Mouse (Mus musculus) forebrain, embryonic 12.5 days (tissue): Measurements from ENCODE around the gene Fbxo24. TPM values are rescaled to one million over a fixed set of nuclear protein-coding genes. Genes with fewer than 3 reads are reported as not detected.

ENCODE experiments used
- ATAC-seq: fragments of 200-750 bp; cut with Nextera tagmentation; 2 replicates; pipeline ENCODE4 v1.8.0; 2017; ENCODE audit warnings: moderate TSS enrichment; ENCODE audit not compliant: low FRiP score
- H3K27ac ChIP-seq: fragments of 300-500 bp; sonication (generic); 2 replicates; pipeline ENCODE4 v1.5.1; 2016; ENCODE audit warnings: mild to moderate bottlenecking
- H3K27me3 ChIP-seq: fragments of 300-500 bp; sonication (generic); 2 replicates; pipeline ENCODE4 v1.6.1; 2016; ENCODE audit warnings: mild to moderate bottlenecking
- H3K36me3 ChIP-seq: fragments of 300-500 bp; sonication (generic); replicated peaks from 2 replicates; pipeline ENCODE4 v1.6.1; 2016; ENCODE audit warnings: mild to moderate bottlenecking
- H3K4me1 ChIP-seq: fragments of 300-500 bp; sonication (generic); 2 replicates; pipeline ENCODE4 v1.6.1; 2016
- H3K4me2 ChIP-seq: fragments of 300-500 bp; sonication (generic); 2 replicates; pipeline ENCODE4 v1.6.1; 2016; ENCODE audit warnings: mild to moderate bottlenecking, moderate library complexity
- H3K4me3 ChIP-seq: fragments of 300-500 bp; sonication (generic); replicated peaks from 2 replicates; pipeline ENCODE4 v1.5.1; 2016; ENCODE audit warnings: mild to moderate bottlenecking
- H3K9ac ChIP-seq: fragments of 300-500 bp; sonication (generic); 2 replicates; pipeline ENCODE4 v1.6.1; 2016; ENCODE audit warnings: mild to moderate bottlenecking
- H3K9me3 ChIP-seq: fragments of 300-500 bp; sonication (generic); 2 replicates; pipeline ENCODE4 v1.6.1; 2016
- WGBS: fragments of 180-500 bp; shearing (Covaris S2); methylation state at CpG from one replicate; pipeline ENCODE4 v1.1.7; 2016; 5-methylcytosine and 5-hydroxymethylcytosine counted together
- polyA plus RNA-seq: library from polyadenylated mRNA; unstranded; fragments of >200 nt; fragmentation: Nextera tagmentation; extraction: Ambion mirVana; gene quantifications from 2 replicates; pipeline ENCODE4 v1.2.1, GENCODE M21; 2016

The Fbxo24 gene
- polyA plus RNA-seq, 1 experiment from 2014 or later, result 0.26 TPM

DNA sequence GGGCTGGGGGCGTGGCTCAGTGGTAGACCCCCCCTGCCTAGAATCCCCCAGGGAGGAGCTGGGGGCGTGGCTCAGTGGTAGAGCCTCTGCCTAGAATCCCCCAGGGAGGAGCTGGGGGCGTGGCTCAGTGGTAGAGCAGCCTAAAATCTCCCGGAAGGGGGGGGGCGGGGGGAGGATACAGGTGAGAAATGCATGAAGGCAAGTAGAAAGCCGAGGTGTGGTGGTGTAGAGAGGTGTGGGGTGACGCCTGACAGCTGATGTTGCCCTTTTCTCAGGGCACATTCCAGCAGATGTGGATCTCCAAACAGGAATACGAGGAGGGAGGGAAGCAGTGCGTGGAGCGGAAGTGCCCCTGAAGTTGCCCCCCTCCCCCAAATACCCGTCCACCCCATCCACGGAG is 59.8 kb downstream of the Fbxo24 start:
- Histone ChIP-seq H3K4me1 (no peaks in the 10 kb centered on the region; the same call in 1 of the 2 replicates), H3K36me3 (no peaks in the 10 kb centered on the region; the same call in 1 of the 2 replicates), H3K4me3 (no peak overlapping the region), H3K27ac (no peak overlapping the region), H3K4me2 (no peak overlapping the region), H3K9ac (no peak overlapping the region), H3K9me3 (no peaks in the 10 kb centered on the region), H3K27me3 (peaks cover 13% of the 10 kb centered on the region; the same call in 1 of the 2 replicates)
- no peak for ATAC-seq
- 83% methylated on average over 12 of the region's 12 CpGs for WGBS

DNA sequence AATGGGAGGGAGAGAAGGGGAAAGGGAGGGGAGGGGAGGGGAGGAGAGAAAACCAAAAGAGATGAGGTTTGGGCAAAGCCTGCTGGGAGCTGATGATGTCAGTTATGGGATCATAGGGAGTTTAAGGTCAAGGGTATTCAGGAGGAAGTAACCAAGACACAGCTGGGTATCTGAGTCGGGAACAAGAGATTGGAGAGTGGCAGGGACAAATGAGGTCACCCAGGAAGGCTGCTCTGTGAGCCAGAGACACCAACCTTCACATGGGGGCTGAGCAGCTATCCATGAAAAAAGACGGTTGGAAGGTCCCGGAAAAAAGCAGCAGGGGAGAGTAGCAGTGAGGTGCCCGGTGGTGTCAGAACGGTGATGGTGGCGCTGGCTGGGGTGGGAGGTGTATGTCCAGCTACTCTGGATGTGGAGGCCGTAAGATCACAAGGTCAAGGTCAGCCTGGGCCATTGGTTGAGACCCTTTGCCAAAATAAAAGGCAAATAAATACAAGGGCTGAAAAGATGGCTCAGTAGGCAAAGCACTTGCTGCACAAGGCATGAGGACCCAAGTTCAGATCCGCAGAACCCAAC is 60.5 kb downstream of the Fbxo24 start:
- ATAC-seq, result no peak
- no peaks in the 10 kb centered on the region; the same call in 1 of the 2 replicates for H3K36me3 ChIP-seq
- no peak overlapping the region for H3K27ac ChIP-seq
- H3K9ac ChIP-seq, result no peak overlapping the region
- H3K4me1 ChIP-seq, result no peaks in the 10 kb centered on the region; the same call in 1 of the 2 replicates
- H3K4me3 ChIP-seq, result no peak overlapping the region
- peaks cover 10% of the 10 kb centered on the region; the same call in 1 of the 2 replicates for H3K27me3 ChIP-seq
- WGBS, result 88% methylated on average over 8 of the region's 8 CpGs
- H3K9me3 ChIP-seq, result no peaks in the 10 kb centered on the region
- H3K4me2 ChIP-seq, result no peak overlapping the region

DNA sequence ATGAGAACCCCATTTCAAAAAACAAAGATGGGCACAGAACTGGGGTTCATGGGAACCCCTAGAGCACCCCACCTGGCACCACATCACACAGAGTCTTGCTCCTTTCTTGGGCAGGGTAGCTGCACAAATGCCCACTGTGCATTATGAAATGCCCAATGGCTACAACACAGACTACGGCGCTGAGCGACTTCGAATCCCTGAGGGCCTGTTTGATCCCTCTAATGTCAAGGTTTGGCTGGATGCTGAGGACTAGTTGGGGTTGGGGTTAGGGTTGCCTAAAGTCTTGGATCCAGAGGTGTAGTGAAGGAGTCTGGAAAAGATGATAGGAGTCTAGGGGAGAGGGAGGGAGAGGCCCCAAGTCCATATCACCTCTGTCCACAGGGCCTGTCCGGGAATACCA is 62.4 kb downstream of the Fbxo24 start:
- no peak overlapping the region for H3K27ac ChIP-seq
- 95% methylated on average over 5 of the region's 5 CpGs for WGBS
- ATAC-seq, result no peak
- no peaks in the 10 kb centered on the region; the same call in 1 of the 2 replicates for H3K4me1 ChIP-seq
- no peak overlapping the region for H3K4me2 ChIP-seq
- no peaks in the 10 kb centered on the region; the same call in 1 of the 2 replicates for H3K36me3 ChIP-seq
- H3K4me3 ChIP-seq, result no peak overlapping the region
- H3K9me3 ChIP-seq, result no peaks in the 10 kb centered on the region
- no peak overlapping the region for H3K9ac ChIP-seq
- peaks cover 8% of the 10 kb centered on the region; the same call in 1 of the 2 replicates for H3K27me3 ChIP-seq

DNA sequence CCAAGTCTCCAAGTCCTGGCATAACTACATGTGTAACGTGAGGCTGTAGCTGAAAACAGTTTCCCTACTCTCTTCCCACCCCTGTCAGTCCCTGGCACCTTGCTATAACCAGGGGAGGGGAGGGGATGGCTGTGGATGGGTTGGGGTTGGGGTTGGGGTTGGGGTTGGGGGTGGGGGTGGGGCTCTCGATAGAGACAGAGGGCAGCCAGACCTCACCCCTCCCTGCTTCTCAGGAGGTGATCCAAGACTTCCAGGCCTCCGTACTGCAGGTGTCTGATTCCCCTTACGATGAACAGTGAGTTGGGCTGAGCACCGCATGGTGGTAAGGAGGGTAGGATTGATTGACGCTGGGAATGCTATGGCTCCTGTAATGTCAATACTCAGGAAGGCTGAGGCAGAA is 63.1 kb downstream of the Fbxo24 start:
- Histone ChIP-seq H3K4me2 (no peak overlapping the region), H3K27me3 (peaks cover 8% of the 10 kb centered on the region; the same call in 1 of the 2 replicates), H3K36me3 (no peaks in the 10 kb centered on the region; the same call in 1 of the 2 replicates), H3K4me3 (no peak overlapping the region), H3K9ac (no peak overlapping the region), H3K9me3 (no peaks in the 10 kb centered on the region), H3K4me1 (no peaks in the 10 kb centered on the region; the same call in 1 of the 2 replicates), H3K27ac (no peak overlapping the region)
- ATAC-seq, result no peak
- 73% methylated on average over 6 of the region's 6 CpGs for WGBS

DNA sequence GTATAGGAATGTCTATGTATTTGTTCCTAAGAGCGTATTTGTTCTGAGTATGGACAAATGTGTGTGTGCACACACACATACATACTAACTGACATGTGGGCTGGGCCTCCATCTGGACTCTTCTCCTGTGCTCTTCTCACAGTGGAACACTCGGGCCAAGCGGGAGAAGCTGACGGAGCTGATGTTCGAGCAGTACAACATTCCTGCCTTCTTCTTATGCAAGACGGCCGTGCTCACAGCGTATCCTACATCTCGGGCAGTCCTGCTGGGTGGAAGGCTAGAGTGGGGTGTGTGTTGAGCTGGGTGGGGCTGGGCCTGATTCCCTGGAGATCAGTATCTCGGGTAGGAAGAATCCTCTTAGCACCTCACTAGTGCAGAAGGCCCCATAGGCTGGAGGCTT is 65.8 kb downstream of the Fbxo24 start:
- Histone ChIP-seq H3K27me3 (0 out of 2 replicates have a peak, but pooled peaks cover 4% of the 10 kb centered on the region), H3K4me3 (no peak overlapping the region), H3K36me3 (no peaks in the 10 kb centered on the region; the same call in 1 of the 2 replicates), H3K9ac (no peak overlapping the region), H3K27ac (no peak overlapping the region), H3K4me2 (no peak overlapping the region), H3K4me1 (no peaks in the 10 kb centered on the region), H3K9me3 (no peaks in the 10 kb centered on the region)
- no peak for ATAC-seq
- WGBS, result 83% methylated on average over 10 of the region's 10 CpGs

Other genes starting within 250 kb of the Fbxo24 start
- gene Zan, start 151.9 kb downstream of the Fbxo24 start, polyA plus RNA-seq, result 0.09 TPM in 2 replicates
- 61.6 and 62.1 TPM in 2 replicates for gene Pop7, start 126.5 kb downstream of the Fbxo24 start, polyA plus RNA-seq
- gene Gigyf1, start 110.5 kb downstream of the Fbxo24 start, polyA plus RNA-seq, result 18.7 TPM in 2 replicates
- 0.38 and 0.47 TPM in 2 replicates for gene Epo, start 95.8 kb downstream of the Fbxo24 start, polyA plus RNA-seq
- 411 and 417 TPM in 2 replicates for gene Gnb2, start 95.5 kb downstream of the Fbxo24 start, polyA plus RNA-seq
- gene Actl6b, start 75.5 kb downstream of the Fbxo24 start, polyA plus RNA-seq, result 76.1 and 80.3 TPM in 2 replicates
- 1.1 and 1.7 TPM in 2 replicates for gene Tfr2, start 59.2 kb downstream of the Fbxo24 start, polyA plus RNA-seq
- gene Mospd3, start 27.9 kb downstream of the Fbxo24 start, polyA plus RNA-seq, result 25.7 and 29.0 TPM in 2 replicates
- gene Pcolce, start 15.2 kb downstream of the Fbxo24 start, polyA plus RNA-seq, result 30.6 and 39.7 TPM in 2 replicates
- 29.8 and 35.1 TPM in 2 replicates for gene Lrch4, start 119 bp upstream of the Fbxo24 start, polyA plus RNA-seq
- gene Gm20605, start 173 bp upstream of the Fbxo24 start, polyA plus RNA-seq, result 9.6 and 10.1 TPM in 2 replicates
- gene Sap25, start 12.3 kb upstream of the Fbxo24 start, polyA plus RNA-seq, result 9.0 and 10.5 TPM in 2 replicates
- not detected in 2 replicates for gene Irs3, start 16.7 kb upstream of the Fbxo24 start, polyA plus RNA-seq
- gene Agfg2, start 55.7 kb upstream of the Fbxo24 start, polyA plus RNA-seq, result 28.2 and 31.1 TPM in 2 replicates
- 19.5 and 22.6 TPM in 2 replicates for gene Nyap1, start 112.6 kb upstream of the Fbxo24 start, polyA plus RNA-seq
- 68.6 and 73.2 TPM in 2 replicates for gene Tsc22d4, start 116.7 kb upstream of the Fbxo24 start, polyA plus RNA-seq
- gene Ppp1r35, start 149.8 kb upstream of the Fbxo24 start, polyA plus RNA-seq, result 55.7 and 60.1 TPM in 2 replicates
- gene Mepce, start 158.7 kb upstream of the Fbxo24 start, polyA plus RNA-seq, result 13.4 and 15.4 TPM in 2 replicates
- 14.6 and 15.2 TPM in 2 replicates for gene Zcwpw1, start 158.8 kb upstream of the Fbxo24 start, polyA plus RNA-seq
- gene Pilra, start 207.3 kb upstream of the Fbxo24 start, polyA plus RNA-seq, result 0.13 and 0.22 TPM in 2 replicates
- gene Pilrb1, start 229.1 kb upstream of the Fbxo24 start, polyA plus RNA-seq, result not detected in 2 replicates
- gene Pilrb2, start 242.8 kb upstream of the Fbxo24 start, polyA plus RNA-seq, result not detected in 2 replicates